ENCODE assay signal across 8 mouse cellular contexts in the genomic region with DNA sequence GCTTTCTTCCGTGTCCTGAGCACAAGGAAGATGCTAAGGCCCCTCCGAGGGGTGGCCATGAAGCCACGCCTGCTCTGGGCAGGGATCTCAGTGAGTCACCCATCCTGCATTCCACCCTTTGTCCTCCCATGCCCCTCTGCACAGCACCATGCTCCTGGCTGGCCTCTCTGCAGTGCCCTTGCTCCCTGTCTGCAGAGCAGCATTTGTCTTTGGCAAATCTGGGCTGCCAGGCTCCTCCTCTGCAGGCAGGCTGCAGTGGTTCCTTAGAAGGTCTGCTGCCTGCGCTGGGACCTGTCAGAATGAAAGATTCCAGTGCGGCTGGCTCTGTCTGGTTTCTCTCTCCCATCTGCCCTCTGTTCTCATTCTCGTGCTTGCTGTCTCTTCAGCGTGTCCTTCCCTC.
DNase-seq lines count a peak whose midpoint lies in the region; ATAC-seq and TF ChIP-seq lines count a peak whose summit lies in the region.

No protein-coding gene starts in this region.

- H3K4me2 ChIP-seq in forebrain, embryonic 13.5 days = no peak overlapping the region
- H3K4me2 ChIP-seq in neural tube, embryonic 13.5 days = no peak overlapping the region

- peak; percentile 94 for ATAC-seq in Patski
- ATAC-seq in forebrain, embryonic 13.5 days = peak; percentile 57
- peak; percentile 89 for ATAC-seq in neural tube, embryonic 13.5 days (ENCODE audit: low read depth)

- peaks cover 18% of the 10 kb centered on the region for H3K4me1 ChIP-seq in forebrain, embryonic 13.5 days
- H3K4me1 ChIP-seq in neural tube, embryonic 13.5 days (replicated peaks) = peaks cover 13% of the 10 kb centered on the region

- H3K27me3 ChIP-seq in Patski = no peaks in the 10 kb centered on the region
- H3K27me3 ChIP-seq in forebrain, embryonic 13.5 days = no peaks in the 10 kb centered on the region
- no peaks in the 10 kb centered on the region for H3K27me3 ChIP-seq in neural tube, embryonic 13.5 days

- no peak overlapping the region for H3K27ac ChIP-seq in forebrain, embryonic 13.5 days
- H3K27ac ChIP-seq in neural tube, embryonic 13.5 days (replicated peaks) = peak overlapping the region; percentile 64

- intact Hi-C loops in heart, postnatal 10 days (cut with DNase I) = loop anchor here (1.0 to 5.0 kb wide), 2 partner anchors 38 to 66 kb away; no protein-coding TSS in a partner anchor
- intact Hi-C loops in left cerebral cortex, postnatal 14 days (cut with DNase I) = loop anchor here (10.0 kb wide), 1 partner anchor 732 kb away; no protein-coding TSS in a partner anchor

- POLR2A ChIA-PET in Patski (lab: Charles Lee) = no interaction called here

- no peaks in the 10 kb centered on the region for H3K36me3 ChIP-seq in forebrain, embryonic 13.5 days (ENCODE audit: poor library complexity, severe bottlenecking)
- no peaks in the 10 kb centered on the region for H3K36me3 ChIP-seq in neural tube, embryonic 13.5 days

- in situ Hi-C loops in Patski (cut with MboI; ENCODE audit: low pct_unique_long_range_greater_than_20kb) = no loop called here

- H3K4me3 ChIP-seq in forebrain, embryonic 13.5 days = no peak overlapping the region
- no peak overlapping the region for H3K4me3 ChIP-seq in neural tube, embryonic 13.5 days

- no peaks in the 10 kb centered on the region for H3K9me3 ChIP-seq in forebrain, embryonic 13.5 days (replicated peaks)
- H3K9me3 ChIP-seq in neural tube, embryonic 13.5 days = no peaks in the 10 kb centered on the region

- CTCF ChIA-PET in Patski (lab: Charles Lee) = no interaction called here

- H3K9ac ChIP-seq in forebrain, embryonic 13.5 days = peak overlapping the region; percentile 8; the same call in 1 of the 2 replicates
- H3K9ac ChIP-seq in neural tube, embryonic 13.5 days = peak overlapping the region; percentile 53; the same call in 1 of the 2 replicates

- WGBS in forebrain, embryonic 13.5 days = 25% methylated on average over 7 of the region's 7 CpGs
- WGBS in neural tube, embryonic 13.5 days = 18% methylated on average over 7 of the region's 7 CpGs

- DNase-seq in Patski (ENCODE audit: low read depth, low spot score) = peak; percentile 27
- peak; percentile 19 for DNase-seq in cerebellum, adult 11 months
- DNase-seq in heart, postnatal 10 days = peak; percentile 71 to 74
- DNase-seq in left cerebral cortex, postnatal 14 days (ENCODE audit: low spot score in 2 of 2) = peak; percentile 43 to 83
- peak; percentile 31 for DNase-seq in urinary bladder, postnatal 25 days (ENCODE audit: low spot score)
- no peak for DNase-seq in thymus, postnatal 4 days

- no peak for TF ChIP-seq CTCF in Patski (IDR thresholded peaks at IDR 0.05)
